Comparison of ENCODE assay signal across 7 mouse cellular contexts in genomic region chr12:113217306-113218242, GRCm38 (mm10). TPM values are rescaled to one million over a fixed set of nuclear protein-coding genes. Genes with fewer than 3 reads are reported as not detected.
DNase-seq lines count a peak whose midpoint lies in the region; ATAC-seq and TF ChIP-seq lines count a peak whose summit lies in the region.

No protein-coding gene starts in this region.

- H3K4me2 ChIP-seq in forebrain, postnatal 0 days (ENCODE audit: low read depth) = no peak overlapping the region
- no peak overlapping the region for H3K4me2 ChIP-seq in midbrain, embryonic 12.5 days (replicated peaks)

- H3K9me3 ChIP-seq in forebrain, postnatal 0 days (ENCODE audit: low read length) = no peaks in the 10 kb centered on the region
- H3K9me3 ChIP-seq in midbrain, embryonic 12.5 days = no peaks in the 10 kb centered on the region

- H3K36me3 ChIP-seq in forebrain, postnatal 0 days (ENCODE audit: insufficient read depth) = no peaks in the 10 kb centered on the region
- no peaks in the 10 kb centered on the region for H3K36me3 ChIP-seq in midbrain, embryonic 12.5 days

- H3K27me3 ChIP-seq in cerebellum, adult 2 months (ENCODE audit: control insufficient read depth, insufficient read depth, low read length) = no peaks in the 10 kb centered on the region
- no peaks in the 10 kb centered on the region for H3K27me3 ChIP-seq in forebrain, postnatal 0 days (ENCODE audit: insufficient read depth, low read length)
- H3K27me3 ChIP-seq in midbrain, embryonic 12.5 days = 0 out of 2 replicates have a peak, but pooled peaks cover 3% of the 10 kb centered on the region

- no peak overlapping the region for H3K27ac ChIP-seq in cerebellum, adult 2 months (ENCODE audit: insufficient read depth, low read length)
- no peak overlapping the region for H3K27ac ChIP-seq in forebrain, postnatal 0 days (ENCODE audit: low read depth, low read length)
- no peak overlapping the region for H3K27ac ChIP-seq in midbrain, embryonic 12.5 days (replicated peaks)

- no peak overlapping the region for H3K4me3 ChIP-seq in cerebellum, adult 2 months (replicated peaks; ENCODE audit: insufficient read depth, low read depth, low read length)
- H3K4me3 ChIP-seq in forebrain, postnatal 0 days (ENCODE audit: low read depth, low read length) = no peak overlapping the region
- no peak overlapping the region for H3K4me3 ChIP-seq in midbrain, embryonic 12.5 days

- ATAC-seq in forebrain, postnatal 0 days = peak; percentile 23
- ATAC-seq in midbrain, embryonic 12.5 days (ENCODE audit: low FRiP score, low read depth) = peak; percentile 32; the same call in 1 of the 2 replicates

- no peak overlapping the region for H3K9ac ChIP-seq in forebrain, postnatal 0 days
- no peak overlapping the region for H3K9ac ChIP-seq in midbrain, embryonic 12.5 days (replicated peaks)

- H3K4me1 ChIP-seq in cerebellum, adult 2 months (ENCODE audit: control insufficient read depth, insufficient read depth, low read length) = no peaks in the 10 kb centered on the region
- H3K4me1 ChIP-seq in forebrain, postnatal 0 days (ENCODE audit: insufficient read depth) = no peaks in the 10 kb centered on the region
- no peaks in the 10 kb centered on the region for H3K4me1 ChIP-seq in midbrain, embryonic 12.5 days

- TF ChIP-seq POLR2A in cerebellum, adult 2 months (IDR thresholded peaks at IDR 0.05; ENCODE audit: borderline replicate concordance, insufficient read depth, low read length) = no peak

- WGBS in cerebellum, adult 2 months = 28% methylated on average over 11 of the region's 11 CpGs
- 29% methylated on average over 11 of the region's 11 CpGs for WGBS in forebrain, postnatal 0 days
- WGBS in midbrain, embryonic 12.5 days = 29% methylated on average over 11 of the region's 11 CpGs

- DNase-seq in NIH3T3 (ENCODE audit: low read depth) = peak; percentile 87
- DNase-seq in cerebellum, adult 2 months = peak; percentile 49 to 62
- DNase-seq in forebrain, postnatal 0 days = peak; percentile 90
- peak; percentile 95 for DNase-seq in induced T-regulatory cell, adult 2 months (ENCODE audit: low read depth)
- peak; percentile 81 to 82 for DNase-seq in left cerebral cortex, postnatal 14 days (ENCODE audit: low spot score in 2 of 2)
- DNase-seq in right cerebral cortex, postnatal 4 days = peak; percentile 75

- peak; percentile 96 for TF ChIP-seq CTCF in cerebellum, adult 2 months (IDR thresholded peaks at IDR 0.05; ENCODE audit: borderline replicate concordance, insufficient read depth, low read depth, low read length)
- TF ChIP-seq CTCF in forebrain, postnatal 0 days (IDR thresholded peaks at IDR 0.05; ENCODE audit: low read depth) = peak; percentile 97

- intact Hi-C loops in left cerebral cortex, postnatal 14 days (cut with DNase I) = loop anchor here (5.0 kb wide), 1 partner anchor 765 kb away; no protein-coding TSS in a partner anchor

RNA-seq across cellular contexts. Expression of gene Tmem121, which starts 31.8 kb away (rescaled TPM):
- 30.9 and 31.3 TPM in 2 replicates for polyA plus RNA-seq in cerebellum, adult 2 months (2012; rRNA removed)
- 71.8 and 75.6 TPM in 2 replicates for total RNA-seq in forebrain, postnatal 0 days (2014; rRNA removed)
- polyA plus RNA-seq in forebrain, postnatal 0 days (2015; fragmentation: Nextera tagmentation; extraction: Ambion mirVana) = 59.3 and 66.7 TPM in 2 replicates
- total RNA-seq in left cerebral cortex, postnatal 14 days (2021) = 10 to 100 TPM; 28.3 to 35.6 TPM
- polyA plus RNA-seq in midbrain, embryonic 12.5 days (2016; fragmentation: Nextera tagmentation; extraction: Ambion mirVana) = 25.1 and 25.3 TPM in 2 replicates
